Mouse (Mus musculus) hindbrain, embryonic 14.5 days (tissue): ENCODE results near the gene Cuedc2. TPM values are rescaled to one million over a fixed set of nuclear protein-coding genes. Genes with fewer than 3 reads are reported as not detected.
A peak's percentile ranks its signal among the peaks of the same experiment; 100 is the strongest.

Experiments used
- ATAC-seq: fragments of 200-750 bp; cut with Nextera tagmentation; 2 replicates; pipeline ENCODE4 v1.8.0; 2017; ENCODE audit warnings: moderate number of reproducible peaks, mild to moderate bottlenecking, moderate TSS enrichment, moderate library complexity; ENCODE audit not compliant: low FRiP score
- DNase-seq: peaks from one replicate; pipeline ENCODE4 v3.0.0-alpha.2; 2015; ENCODE audit warnings: low spot score
- H3K27ac ChIP-seq: fragments of 300-500 bp; sonication (generic); 2 replicates; pipeline ENCODE4 v1.5.1; 2014; ENCODE audit warnings: mild to moderate bottlenecking, moderate library complexity
- H3K27me3 ChIP-seq: fragments of 300-500 bp; sonication (generic); 2 replicates; pipeline ENCODE4 v1.6.1; 2014; ENCODE audit warnings: mild to moderate bottlenecking, low read length, mixed read lengths; ENCODE audit not compliant: control insufficient read depth, insufficient read depth
- H3K36me3 ChIP-seq: fragments of 300-500 bp; sonication (generic); replicated peaks from 2 replicates; pipeline ENCODE4 v1.6.1; 2014; ENCODE audit not compliant: control insufficient read depth, insufficient read depth
- H3K4me1 ChIP-seq: fragments of 300-500 bp; sonication (generic); replicated peaks from 2 replicates; pipeline ENCODE4 v1.6.1; 2014; ENCODE audit warnings: antibody characterized with exemption, low read length, mixed read lengths; ENCODE audit not compliant: control insufficient read depth, insufficient read depth
- H3K4me2 ChIP-seq: fragments of 300-500 bp; sonication (generic); replicated peaks from 2 replicates; pipeline ENCODE4 v1.6.1; 2014; ENCODE audit warnings: mild to moderate bottlenecking, moderate library complexity
- H3K4me3 ChIP-seq: fragments of 300-500 bp; sonication (generic); replicated peaks from 2 replicates; pipeline ENCODE4 v1.5.1; 2014; ENCODE audit warnings: mild to moderate bottlenecking, low read length
- H3K9ac ChIP-seq: fragments of 300-500 bp; sonication (generic); 2 replicates; pipeline ENCODE4 v1.6.1; 2014
- H3K9me3 ChIP-seq: fragments of 300-500 bp; sonication (generic); 2 replicates; pipeline ENCODE4 v1.6.1; 2016; ENCODE audit warnings: low read length; ENCODE audit not compliant: control insufficient read depth
- WGBS: fragments of 180-500 bp; shearing (Covaris S2); extraction: QIAGEN DNeasy Blood & Tissue Kit; methylation state at CpG from one replicate; pipeline ENCODE4 v1.1.7; 2014; 5-methylcytosine and 5-hydroxymethylcytosine counted together
- polyA plus RNA-seq: library from polyadenylated mRNA; unstranded; fragments of >200 nt; fragmentation: Nextera tagmentation; extraction: Ambion mirVana; gene quantifications from 2 replicates; pipeline ENCODE4 v1.2.1, GENCODE M21; 2014

Gene Cuedc2
- polyA plus RNA-seq, 1 experiment from 2014 or later: 318 TPM

GRCm38 (mm10) chr19:46344710-46345419 lies 6.4 kb upstream of the Cuedc2 start:
- Histone ChIP-seq H3K4me2 (no peak overlapping the region), H3K27me3 (peaks cover under 1% of the 10 kb centered on the region; the same call in 1 of the 2 replicates), H3K9me3 (no peaks in the 10 kb centered on the region), H3K9ac (no peak overlapping the region), H3K36me3 (no peaks in the 10 kb centered on the region), H3K4me1 (peaks cover 7% of the 10 kb centered on the region; the same call in 1 of the 2 replicates), H3K4me3 (no peak overlapping the region), H3K27ac (no peak overlapping the region)
- ATAC-seq (no peak), DNase-seq (no peak)
- WGBS: 25% methylated on average over 7 of the region's 7 CpGs

GRCm38 (mm10) chr19:46339287-46339971 lies 927 bp upstream of the Cuedc2 start:
- no peaks in the 10 kb centered on the region for H3K36me3 ChIP-seq
- peaks cover 13% of the 10 kb centered on the region for H3K4me1 ChIP-seq
- ATAC-seq (no peak), DNase-seq (no peak)
- no peaks in the 10 kb centered on the region for H3K9me3 ChIP-seq
- H3K4me3 ChIP-seq: no peak overlapping the region
- 75% methylated on average over 7 of the region's 7 CpGs for WGBS
- H3K27ac ChIP-seq: peak overlapping the region; percentile 58
- no peaks in the 10 kb centered on the region for H3K27me3 ChIP-seq
- peak overlapping the region; percentile 24; the same call in 1 of the 2 replicates for H3K9ac ChIP-seq
- H3K4me2 ChIP-seq: peak overlapping the region; percentile 60

- WGBS: 48% methylated on average over 6 of the region's 6 CpGs
- DNase-seq: no peak
- peak; percentile 5; the same call in 1 of the 2 replicates for ATAC-seq
- H3K9me3 ChIP-seq: no peaks in the 10 kb centered on the region
- peaks cover 13% of the 10 kb centered on the region for H3K4me1 ChIP-seq
- H3K4me2 ChIP-seq: peak overlapping the region; percentile 60
- peak overlapping the region; percentile 58 for H3K27ac ChIP-seq
- peak overlapping the region; percentile 22 for H3K9ac ChIP-seq
- H3K27me3 ChIP-seq: no peaks in the 10 kb centered on the region
- no peaks in the 10 kb centered on the region for H3K36me3 ChIP-seq
- peak overlapping the region; percentile 61; the same call in 1 of the 2 replicates for H3K4me3 ChIP-seq
Observed at GRCm38 (mm10) chr19:46338942-46339286, 412 bp upstream of the Cuedc2 start.

- ATAC-seq (peak; percentile 7; the same call in 1 of the 2 replicates), DNase-seq (no peak)
- H3K9me3 ChIP-seq: no peaks in the 10 kb centered on the region
- peak overlapping the region; percentile 76 for H3K9ac ChIP-seq
- peaks cover 13% of the 10 kb centered on the region for H3K4me1 ChIP-seq
- no peaks in the 10 kb centered on the region for H3K36me3 ChIP-seq
- no peaks in the 10 kb centered on the region for H3K27me3 ChIP-seq
- peak overlapping the region; percentile 74 for H3K27ac ChIP-seq
- H3K4me3 ChIP-seq: peak overlapping the region; percentile 61
- WGBS: 28% methylated on average over 15 of the region's 15 CpGs
- peak overlapping the region; percentile 60 for H3K4me2 ChIP-seq
Observed at GRCm38 (mm10) chr19:46337719-46338330, 677 bp downstream of the Cuedc2 start.

GRCm38 (mm10) chr19:46333906-46334305 lies 4.6 kb downstream of the Cuedc2 start:
- no peaks in the 10 kb centered on the region for H3K9me3 ChIP-seq
- H3K27me3 ChIP-seq: no peaks in the 10 kb centered on the region
- no peak overlapping the region for H3K4me3 ChIP-seq
- peaks cover 29% of the 10 kb centered on the region for H3K4me1 ChIP-seq
- peaks cover 25% of the 10 kb centered on the region for H3K36me3 ChIP-seq
- H3K27ac ChIP-seq: no peak overlapping the region
- ATAC-seq: no peak
- DNase-seq: no peak
- H3K9ac ChIP-seq: no peak overlapping the region
- WGBS: 90% methylated on average over 3 of the region's 3 CpGs
- H3K4me2 ChIP-seq: no peak overlapping the region

- no peak for ATAC-seq
- no peak overlapping the region for H3K4me2 ChIP-seq
- peaks cover 25% of the 10 kb centered on the region for H3K36me3 ChIP-seq
- no peaks in the 10 kb centered on the region for H3K27me3 ChIP-seq
- H3K4me1 ChIP-seq: peaks cover 29% of the 10 kb centered on the region
- no peak overlapping the region for H3K4me3 ChIP-seq
- no peaks in the 10 kb centered on the region for H3K9me3 ChIP-seq
- WGBS: 37% methylated on average over 7 of the region's 7 CpGs
- no peak overlapping the region for H3K27ac ChIP-seq
- H3K9ac ChIP-seq: no peak overlapping the region
- DNase-seq: no peak
Observed at GRCm38 (mm10) chr19:46332721-46333339, 5.7 kb downstream of the Cuedc2 start.

- ATAC-seq (no peak), DNase-seq (no peak)
- Histone ChIP-seq H3K9me3 (no peaks in the 10 kb centered on the region), H3K4me3 (no peak overlapping the region), H3K27me3 (no peaks in the 10 kb centered on the region), H3K36me3 (peaks cover 25% of the 10 kb centered on the region), H3K27ac (no peak overlapping the region), H3K4me2 (no peak overlapping the region; the same call in 1 of the 2 replicates), H3K4me1 (peaks cover 28% of the 10 kb centered on the region), H3K9ac (no peak overlapping the region)
- WGBS: 80% methylated on average over 3 of the region's 3 CpGs
Observed at GRCm38 (mm10) chr19:46331936-46332335, 6.6 kb downstream of the Cuedc2 start.

- Histone ChIP-seq H3K4me3 (no peak overlapping the region), H3K27ac (no peak overlapping the region), H3K27me3 (no peaks in the 10 kb centered on the region), H3K4me1 (peaks cover 27% of the 10 kb centered on the region), H3K36me3 (peaks cover 25% of the 10 kb centered on the region), H3K4me2 (no peak overlapping the region), H3K9me3 (no peaks in the 10 kb centered on the region), H3K9ac (no peak overlapping the region)
- DNase-seq: no peak
- WGBS: 93% methylated on average over 14 of the region's 14 CpGs
- no peak for ATAC-seq
Observed at GRCm38 (mm10) chr19:46331326-46331725, 7.2 kb downstream of the Cuedc2 start.

- peaks cover 25% of the 10 kb centered on the region for H3K36me3 ChIP-seq
- H3K27ac ChIP-seq: no peak overlapping the region
- no peak overlapping the region for H3K4me2 ChIP-seq
- no peaks in the 10 kb centered on the region for H3K9me3 ChIP-seq
- 93% methylated on average over 12 of the region's 12 CpGs for WGBS
- H3K27me3 ChIP-seq: no peaks in the 10 kb centered on the region
- no peak for ATAC-seq
- H3K4me1 ChIP-seq: peaks cover 33% of the 10 kb centered on the region
- DNase-seq: no peak
- no peak overlapping the region for H3K4me3 ChIP-seq
- no peak overlapping the region for H3K9ac ChIP-seq
Observed at GRCm38 (mm10) chr19:46330696-46331095, 7.8 kb downstream of the Cuedc2 start.
